Mouse (Mus musculus) forebrain, postnatal 0 days (tissue): Measurements from ENCODE around the gene 1110051M20Rik. TPM values are rescaled to one million over a fixed set of nuclear protein-coding genes. Genes with fewer than 3 reads are reported as not detected.

Experiments
- ATAC-seq: fragments of 200-750 bp; cut with Nextera tagmentation; 2 replicates; pipeline ENCODE4 v1.8.0; 2017; ENCODE audit warnings: mild to moderate bottlenecking, moderate library complexity
- DNase-seq: peaks from one replicate; pipeline ENCODE4 v3.0.0-alpha.2; 2015
- H3K27ac ChIP-seq: fragments of 300-500 bp; sonication (generic); 2 replicates; pipeline ENCODE4 v1.5.1; 2014; ENCODE audit warnings: low read depth, mild to moderate bottlenecking, antibody characterized with exemption, low read length, moderate library complexity, mixed read lengths
- H3K27me3 ChIP-seq: fragments of 300-500 bp; sonication (generic); 2 replicates; pipeline ENCODE4 v1.6.1; 2014; ENCODE audit warnings: mild to moderate bottlenecking, low read length, mixed read lengths; ENCODE audit not compliant: insufficient read depth
- H3K36me3 ChIP-seq: fragments of 300-500 bp; sonication (generic); 2 replicates; pipeline ENCODE4 v1.6.1; 2014; ENCODE audit warnings: mild to moderate bottlenecking, moderate library complexity; ENCODE audit not compliant: insufficient read depth
- H3K4me1 ChIP-seq: fragments of 300-500 bp; sonication (generic); 2 replicates; pipeline ENCODE4 v1.6.1; 2014; ENCODE audit warnings: antibody characterized with exemption; ENCODE audit not compliant: insufficient read depth
- H3K4me2 ChIP-seq: fragments of 300-500 bp; sonication (generic); 2 replicates; pipeline ENCODE4 v1.6.1; 2014; ENCODE audit warnings: low read depth, mild to moderate bottlenecking, moderate library complexity
- H3K4me3 ChIP-seq: fragments of 300-500 bp; sonication (generic); 2 replicates; pipeline ENCODE4 v1.5.1; 2014; ENCODE audit warnings: low read depth, low read length, mixed read lengths
- H3K9ac ChIP-seq: fragments of 300-500 bp; sonication (generic); 2 replicates; pipeline ENCODE4 v1.6.1; 2014; ENCODE audit warnings: mild to moderate bottlenecking
- H3K9me3 ChIP-seq: fragments of 300-500 bp; sonication (generic); 2 replicates; pipeline ENCODE4 v1.6.1; 2016; ENCODE audit warnings: low read length
- CTCF ChIP-seq: sonication (generic); IDR thresholded peaks from 2 replicates; pipeline ENCODE4 v1.5.1; 2016; ENCODE audit warnings: antibody characterized with exemption, control low read depth, low read depth
- WGBS: fragments of 180-500 bp; shearing (Covaris S2); extraction: QIAGEN DNeasy Blood & Tissue Kit; methylation state at CpG from one replicate; pipeline ENCODE4 v1.1.7; 2014; 5-methylcytosine and 5-hydroxymethylcytosine counted together
- polyA plus RNA-seq: library from polyadenylated mRNA; unstranded; fragments of >200 nt; fragmentation: Nextera tagmentation; extraction: Ambion mirVana; gene quantifications from 2 replicates; pipeline ENCODE4 v1.2.1, GENCODE M21; 2015
- total RNA-seq: library from RNA; depleted of rRNA; stranded (reverse); fragments of >200 nt; gene quantifications from 2 replicates; pipeline ENCODE4 v1.2.3, GENCODE M21; 2014

1110051M20Rik gene
- total and polyA plus RNA-seq, 2 experiments from 2014 or later, result 147 to 182 TPM

DNA sequence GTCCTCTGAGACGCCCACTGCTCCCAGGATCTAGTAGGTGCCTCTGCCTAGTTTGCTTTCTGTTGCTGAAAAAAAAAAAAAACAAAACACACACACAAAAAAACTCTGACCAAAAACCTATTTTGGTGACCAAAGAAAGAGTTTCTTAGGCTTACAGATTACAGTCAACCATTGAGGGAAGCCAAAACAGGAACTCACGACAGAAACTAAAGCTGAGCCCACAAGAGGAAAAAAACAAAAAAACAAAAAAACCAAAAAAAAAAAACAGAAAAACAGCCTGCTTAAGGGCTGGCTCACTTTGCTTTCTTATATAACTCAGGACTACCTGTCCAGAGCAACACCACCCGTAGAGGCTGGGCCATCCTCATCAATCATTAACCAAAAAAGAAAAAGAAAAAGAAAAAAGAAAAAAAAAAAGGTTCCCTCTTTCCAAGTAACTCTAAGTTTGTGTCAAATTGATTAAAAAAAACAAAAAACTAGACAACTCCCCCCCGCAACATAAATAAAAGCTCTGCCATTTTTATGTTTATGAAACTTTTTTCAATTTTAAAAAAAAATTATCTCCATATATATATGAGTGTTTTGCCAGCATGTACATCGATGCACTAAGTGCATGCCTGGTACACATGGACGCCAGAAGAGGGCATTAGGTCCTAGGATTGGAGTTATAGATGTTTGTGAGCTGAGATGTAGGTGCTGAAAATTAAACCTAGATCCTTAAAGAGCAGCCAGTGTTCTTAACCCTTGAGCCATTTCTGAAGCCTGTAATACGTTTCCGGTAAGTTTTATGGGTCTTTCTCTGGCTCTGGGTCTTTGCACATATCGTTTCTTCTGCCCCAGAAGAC, 8.9 kb upstream of the 1110051M20Rik start:
- DNase-seq (no peak), ATAC-seq (no peak)
- Histone ChIP-seq H3K27ac (no peak overlapping the region), H3K9me3 (no peaks in the 10 kb centered on the region), H3K9ac (no peak overlapping the region), H3K27me3 (no peaks in the 10 kb centered on the region), H3K4me1 (peaks cover 4% of the 10 kb centered on the region; the same call in 1 of the 2 replicates), H3K4me3 (no peak overlapping the region), H3K36me3 (no peaks in the 10 kb centered on the region), H3K4me2 (no peak overlapping the region)
- 87% methylated on average over 9 of the region's 9 CpGs for WGBS
- no peak for TF ChIP-seq CTCF

DNA sequence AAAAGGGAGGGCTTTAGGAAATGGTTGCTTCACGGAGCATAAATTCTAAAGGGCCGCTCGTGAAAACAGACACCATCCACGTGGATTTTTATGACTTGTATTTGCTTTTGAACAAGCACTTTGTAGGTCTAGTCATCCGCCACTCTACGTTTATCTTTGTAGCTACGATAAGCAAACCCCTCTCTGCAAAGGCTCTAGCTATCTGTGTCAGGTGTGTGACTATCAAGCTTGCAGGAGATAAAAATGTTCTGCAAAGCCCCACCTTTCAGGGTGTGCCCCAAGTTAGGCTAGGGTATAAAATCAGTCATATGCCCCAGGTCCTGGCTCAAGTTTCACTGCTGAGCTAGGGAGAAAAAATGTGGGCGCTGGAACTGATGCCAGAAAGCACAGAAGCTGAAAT, 8.2 kb upstream of the 1110051M20Rik start:
- DNase-seq (no peak), ATAC-seq (no peak)
- WGBS, result 69% methylated on average over 8 of the region's 8 CpGs
- H3K27me3 ChIP-seq, result no peaks in the 10 kb centered on the region
- peaks cover 4% of the 10 kb centered on the region; the same call in 1 of the 2 replicates for H3K4me1 ChIP-seq
- H3K4me3 ChIP-seq, result no peak overlapping the region
- no peak for TF ChIP-seq CTCF
- H3K36me3 ChIP-seq, result no peaks in the 10 kb centered on the region
- H3K9me3 ChIP-seq, result no peaks in the 10 kb centered on the region
- no peak overlapping the region for H3K4me2 ChIP-seq
- H3K9ac ChIP-seq, result no peak overlapping the region
- H3K27ac ChIP-seq, result no peak overlapping the region

DNA sequence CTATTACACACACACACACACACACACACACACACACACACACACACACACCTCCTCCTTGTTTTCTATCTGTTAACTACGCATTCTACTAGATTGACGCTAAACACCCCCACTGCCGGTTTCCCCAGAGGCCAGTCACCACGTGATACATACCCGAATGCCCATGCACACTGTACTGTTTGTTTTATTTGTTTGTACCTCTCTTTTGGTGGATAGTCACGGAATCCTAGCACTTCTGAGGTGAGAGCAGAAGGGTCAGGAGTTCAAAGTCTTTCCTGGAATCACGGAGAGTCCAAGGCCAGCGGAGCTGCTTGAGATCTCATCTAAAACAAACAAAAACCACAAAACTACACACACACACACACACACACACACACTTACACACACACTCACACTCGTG, 5.8 kb upstream of the 1110051M20Rik start:
- Histone ChIP-seq H3K4me3 (no peak overlapping the region), H3K27ac (no peak overlapping the region), H3K36me3 (no peaks in the 10 kb centered on the region), H3K9me3 (no peaks in the 10 kb centered on the region), H3K4me1 (no peaks in the 10 kb centered on the region), H3K27me3 (no peaks in the 10 kb centered on the region), H3K9ac (no peak overlapping the region), H3K4me2 (no peak overlapping the region)
- no peak for TF ChIP-seq CTCF
- DNase-seq (no peak), ATAC-seq (no peak)
- 75% methylated on average over 9 of the region's 9 CpGs for WGBS

DNA sequence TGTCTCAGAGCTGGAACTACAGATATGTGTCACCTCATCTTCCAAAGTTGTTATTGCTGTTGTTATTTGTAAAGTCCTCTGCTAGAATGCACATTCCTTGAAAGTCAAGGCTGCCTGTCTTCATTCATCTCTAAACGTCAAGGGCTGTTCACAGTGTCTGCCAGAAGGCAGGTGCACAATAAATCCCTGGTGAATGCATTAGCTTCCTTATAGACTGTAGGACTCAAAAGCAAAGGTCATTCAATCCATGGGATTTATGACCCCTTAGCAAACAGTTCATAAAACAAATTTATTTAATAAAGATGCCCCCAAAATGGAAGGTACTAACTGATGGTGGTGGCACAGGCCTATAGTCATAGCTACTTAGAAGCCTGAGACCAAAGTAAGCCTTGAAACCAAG, 5.2 kb upstream of the 1110051M20Rik start:
- Histone ChIP-seq H3K27ac (no peak overlapping the region), H3K9ac (no peak overlapping the region), H3K4me2 (no peak overlapping the region), H3K36me3 (no peaks in the 10 kb centered on the region), H3K4me1 (no peaks in the 10 kb centered on the region), H3K9me3 (no peaks in the 10 kb centered on the region), H3K4me3 (no peak overlapping the region), H3K27me3 (no peaks in the 10 kb centered on the region)
- DNase-seq, result no peak
- 44% methylated on average over 1 of the region's 1 CpGs for WGBS
- no peak for TF ChIP-seq CTCF
- ATAC-seq, result no peak

DNA sequence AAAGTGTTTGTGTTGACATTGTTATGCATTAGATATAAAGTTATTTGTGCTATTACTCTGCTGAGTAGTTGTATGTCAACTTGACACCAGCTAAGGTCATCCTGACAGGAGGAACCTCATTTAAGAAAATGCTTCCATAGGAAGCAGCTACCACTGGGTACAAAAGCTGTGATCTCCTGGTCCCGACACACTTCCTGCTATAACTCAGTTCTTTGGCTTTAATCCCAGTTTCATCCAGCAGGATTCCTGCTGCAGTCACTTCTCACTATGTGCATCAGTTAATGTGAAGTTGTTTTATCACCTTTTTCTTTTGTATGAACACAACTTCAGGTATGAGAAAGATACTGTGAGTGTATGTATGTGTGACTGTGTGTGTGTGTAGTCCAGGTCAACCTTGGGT, 2.3 kb downstream of the 1110051M20Rik start:
- Histone ChIP-seq H3K9ac (no peak overlapping the region), H3K36me3 (no peaks in the 10 kb centered on the region), H3K4me1 (peaks cover 7% of the 10 kb centered on the region), H3K4me3 (no peak overlapping the region), H3K9me3 (no peaks in the 10 kb centered on the region), H3K27me3 (no peaks in the 10 kb centered on the region), H3K4me2 (no peak overlapping the region), H3K27ac (no peak overlapping the region)
- 45% methylated on average over 1 of the region's 1 CpGs for WGBS
- TF ChIP-seq CTCF, result no peak
- no peak for DNase-seq
- no peak for ATAC-seq

DNA sequence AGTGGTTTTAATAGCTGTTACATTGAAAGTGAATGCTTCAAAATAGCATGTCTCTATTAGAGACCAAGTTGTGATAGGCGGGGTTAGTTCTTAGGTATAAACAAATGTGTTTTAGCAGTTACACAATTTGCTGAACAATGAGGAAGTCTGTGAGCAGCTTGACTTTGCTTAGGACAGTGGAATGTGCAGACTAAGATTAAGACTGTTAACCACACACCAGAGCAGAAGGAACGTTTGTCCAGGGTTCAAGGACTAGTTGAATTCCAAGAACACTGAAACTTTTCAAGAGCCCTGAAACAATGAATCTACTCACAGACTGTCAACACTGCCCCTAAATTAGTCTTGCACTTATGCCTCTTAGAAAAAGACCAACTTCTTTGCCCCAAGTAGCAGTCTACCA, 2.8 kb downstream of the 1110051M20Rik start:
- H3K27me3 ChIP-seq, result no peaks in the 10 kb centered on the region
- H3K4me3 ChIP-seq, result no peak overlapping the region
- DNase-seq, result no peak
- H3K27ac ChIP-seq, result no peak overlapping the region
- H3K36me3 ChIP-seq, result no peaks in the 10 kb centered on the region
- WGBS, result 57% methylated on average over 2 of the region's 2 CpGs
- ATAC-seq, result no peak
- no peak overlapping the region for H3K9ac ChIP-seq
- no peaks in the 10 kb centered on the region for H3K9me3 ChIP-seq
- no peak overlapping the region for H3K4me2 ChIP-seq
- peaks cover 7% of the 10 kb centered on the region for H3K4me1 ChIP-seq
- TF ChIP-seq CTCF, result no peak

DNA sequence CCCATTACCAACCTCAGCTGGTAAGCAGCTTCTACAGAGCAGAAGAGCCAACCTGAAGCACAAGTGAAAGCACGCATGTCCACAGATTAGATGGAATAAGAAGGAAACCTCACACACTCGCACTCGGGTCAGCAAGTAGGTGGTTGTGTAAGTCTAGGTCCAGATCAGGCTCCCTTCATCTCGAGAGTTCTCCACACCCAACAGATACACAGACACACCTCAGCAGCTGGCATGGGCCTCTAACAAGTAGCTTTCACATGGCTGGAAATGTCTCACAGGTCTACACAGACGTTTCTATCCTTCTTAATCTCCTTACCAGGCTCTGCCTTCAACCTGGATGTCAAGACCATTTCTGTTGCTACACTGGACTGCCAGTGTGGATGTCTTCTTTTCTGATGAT, 3.8 kb downstream of the 1110051M20Rik start:
- H3K4me2 ChIP-seq, result no peak overlapping the region
- H3K4me3 ChIP-seq, result no peak overlapping the region
- DNase-seq, result no peak
- H3K27ac ChIP-seq, result no peak overlapping the region
- H3K4me1 ChIP-seq, result peaks cover 7% of the 10 kb centered on the region
- no peaks in the 10 kb centered on the region for H3K36me3 ChIP-seq
- H3K9me3 ChIP-seq, result no peaks in the 10 kb centered on the region
- WGBS, result 90% methylated on average over 5 of the region's 5 CpGs
- no peak overlapping the region for H3K9ac ChIP-seq
- H3K27me3 ChIP-seq, result no peaks in the 10 kb centered on the region
- ATAC-seq, result no peak
- no peak for TF ChIP-seq CTCF
